Mouse (Mus musculus): Measurements from ENCODE around the gene Large1.
"Not testable (repeated sequence)": the region's sequence is repeated elsewhere in the genome, so short reads cannot be mapped to it uniquely, and the experiment has no call there.

The Large1 gene

DNA sequence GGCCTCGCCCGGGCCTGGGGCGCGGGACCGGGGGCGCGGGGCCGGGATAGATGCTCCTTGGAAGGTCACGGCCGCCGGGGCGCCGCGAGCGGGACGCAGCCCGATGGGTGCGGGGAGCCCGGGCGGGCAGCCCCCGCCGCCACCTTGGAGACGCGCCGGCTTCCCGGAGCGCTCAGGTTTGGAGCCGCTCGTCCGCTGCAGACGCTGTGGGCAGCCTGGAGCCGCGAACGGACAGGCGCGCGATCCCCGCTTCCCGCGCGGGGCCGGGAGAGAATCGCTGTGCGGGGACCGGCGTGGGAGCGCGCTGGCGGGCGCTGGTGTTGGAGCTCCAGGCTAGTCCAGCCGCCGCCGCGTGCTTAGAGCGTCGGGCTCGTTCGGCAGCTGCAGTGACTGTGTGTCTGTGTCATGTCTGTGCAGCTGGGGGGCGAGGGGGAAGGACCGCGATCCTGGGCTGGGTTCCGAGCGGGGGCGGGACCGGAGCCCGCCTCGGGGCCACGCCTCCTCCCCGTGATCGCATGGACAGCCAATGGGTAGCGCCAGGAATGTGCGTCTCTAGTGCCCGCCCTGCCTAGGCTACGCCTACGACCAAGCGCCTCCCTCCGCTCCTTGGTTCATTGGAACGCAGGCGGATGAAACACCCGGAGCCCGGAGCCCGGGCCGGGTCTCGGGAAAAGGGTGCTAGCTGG, at the start of gene Large1:
Gene Large1 (minus strand): TSS at position 433 of the 686 bp plus-strand sequence.
- DNase-seq (ENCODE audit: low spot score), result peak; percentile 98

DNA sequence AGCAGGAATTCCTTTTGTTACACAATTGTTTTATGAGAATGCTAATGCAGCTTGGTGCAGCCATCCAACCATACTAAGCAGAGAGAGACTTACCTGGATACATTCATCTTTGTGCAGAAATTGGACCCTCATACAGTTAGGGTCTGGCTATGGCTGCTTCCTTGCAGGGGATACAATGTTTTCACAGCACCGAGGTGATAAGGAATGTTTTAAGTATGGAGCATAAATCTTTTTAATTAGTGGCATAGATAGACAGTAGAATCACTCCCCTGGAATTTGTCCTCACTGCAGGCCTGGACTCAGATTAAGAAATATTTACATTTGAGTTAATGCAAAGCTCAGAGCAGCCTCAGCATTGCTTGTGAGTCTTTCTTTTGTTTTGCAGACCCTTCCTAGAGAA, 47.0 kb upstream of the Large1 start:
- DNase-seq (ENCODE audit: low spot score), result no peak

DNA sequence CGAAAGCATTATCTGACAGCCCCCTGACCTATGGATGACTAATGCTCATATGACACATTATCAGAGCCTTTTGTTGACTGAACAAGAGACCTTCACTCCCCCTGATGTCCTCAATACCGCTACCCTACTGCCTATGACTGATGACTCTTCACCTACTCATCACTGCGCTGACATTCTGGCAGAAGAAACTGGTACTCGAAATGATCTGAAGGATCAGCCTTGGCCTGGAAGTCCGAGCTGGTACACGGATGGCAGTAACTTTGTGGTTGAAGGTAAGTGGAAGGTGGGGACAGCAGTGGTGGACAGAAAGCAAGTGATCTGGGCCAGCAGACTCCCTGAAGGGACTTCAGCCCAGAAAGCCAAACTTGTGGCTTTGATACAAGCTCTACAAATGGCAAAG, 19.7 kb upstream of the Large1 start:
- not testable (repeated sequence) for DNase-seq (ENCODE audit: low spot score)

DNA sequence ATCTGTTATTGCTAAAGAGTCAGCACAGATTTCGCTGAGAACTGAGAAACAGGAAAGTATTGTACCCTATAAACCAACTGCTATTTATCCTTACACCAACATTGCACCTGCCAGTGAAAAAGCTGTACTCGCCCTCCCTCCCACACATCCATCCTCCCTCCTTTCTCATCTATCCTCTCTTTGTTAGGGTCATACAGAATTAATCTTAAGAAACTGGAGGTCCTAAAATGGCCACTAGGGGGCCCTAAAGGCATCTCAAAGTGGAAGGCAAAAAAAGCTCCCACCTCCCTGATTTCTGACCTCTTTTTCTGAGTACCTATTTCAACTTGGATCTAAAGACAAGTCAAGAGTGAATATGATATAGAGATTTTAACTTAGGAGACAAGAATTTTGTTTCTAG, 2.6 kb upstream of the Large1 start:
- peak; percentile 86 for DNase-seq (ENCODE audit: low spot score)

DNA sequence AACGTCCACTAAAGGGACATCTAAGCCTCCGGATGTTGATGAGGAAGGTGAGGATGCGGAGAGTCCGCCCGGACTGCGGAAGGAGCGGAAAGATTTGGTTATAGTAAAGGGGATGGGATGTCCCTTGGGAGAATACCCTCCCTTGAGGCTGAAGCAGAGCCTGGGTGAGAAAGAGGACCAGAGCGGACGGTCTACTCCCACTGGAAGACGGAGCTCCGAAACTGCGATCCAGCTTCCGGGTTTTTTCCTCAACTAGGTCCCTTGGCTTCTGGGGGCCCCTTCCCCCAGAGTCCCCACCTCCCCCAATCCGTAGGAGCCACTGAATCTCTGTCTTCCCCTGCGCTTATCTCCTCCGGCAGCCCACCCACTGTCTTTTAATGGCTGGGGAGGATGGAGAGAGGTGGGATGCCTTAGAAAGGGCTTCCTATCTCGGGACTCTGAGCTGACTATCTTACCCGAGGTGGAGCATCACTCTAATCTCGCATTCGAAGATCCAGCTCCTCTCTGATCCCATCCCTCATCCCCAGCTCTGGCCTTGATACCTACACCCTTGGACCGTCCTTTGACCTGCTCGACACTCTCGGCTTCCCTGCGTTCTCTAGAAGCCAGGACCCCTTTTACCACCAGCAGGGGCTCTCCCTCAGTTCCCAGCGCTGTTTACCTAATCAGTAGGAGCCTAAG, 1.0 kb upstream of the Large1 start:
- peak; percentile 83 for DNase-seq (ENCODE audit: low spot score)

DNA sequence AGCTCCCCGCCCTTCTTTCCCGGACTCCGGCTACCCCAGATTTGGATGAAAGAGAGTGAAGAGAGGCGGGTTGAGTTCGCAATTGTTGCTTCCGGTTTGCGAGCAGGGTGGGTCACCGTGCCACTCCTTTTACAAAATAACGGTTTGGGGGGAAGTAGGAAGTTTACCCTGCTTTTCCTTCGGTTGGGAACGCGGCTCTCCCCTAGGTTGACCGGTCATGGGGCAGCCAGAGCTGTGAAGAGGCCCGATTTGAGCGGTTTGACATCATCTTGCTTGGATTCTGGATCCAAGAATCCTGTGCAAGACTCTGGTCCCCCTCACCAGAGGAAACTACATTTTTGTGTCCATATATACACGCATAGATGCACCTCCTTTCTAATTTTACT, 447 bp upstream of the Large1 start:
- no peak for DNase-seq (ENCODE audit: low spot score)

DNA sequence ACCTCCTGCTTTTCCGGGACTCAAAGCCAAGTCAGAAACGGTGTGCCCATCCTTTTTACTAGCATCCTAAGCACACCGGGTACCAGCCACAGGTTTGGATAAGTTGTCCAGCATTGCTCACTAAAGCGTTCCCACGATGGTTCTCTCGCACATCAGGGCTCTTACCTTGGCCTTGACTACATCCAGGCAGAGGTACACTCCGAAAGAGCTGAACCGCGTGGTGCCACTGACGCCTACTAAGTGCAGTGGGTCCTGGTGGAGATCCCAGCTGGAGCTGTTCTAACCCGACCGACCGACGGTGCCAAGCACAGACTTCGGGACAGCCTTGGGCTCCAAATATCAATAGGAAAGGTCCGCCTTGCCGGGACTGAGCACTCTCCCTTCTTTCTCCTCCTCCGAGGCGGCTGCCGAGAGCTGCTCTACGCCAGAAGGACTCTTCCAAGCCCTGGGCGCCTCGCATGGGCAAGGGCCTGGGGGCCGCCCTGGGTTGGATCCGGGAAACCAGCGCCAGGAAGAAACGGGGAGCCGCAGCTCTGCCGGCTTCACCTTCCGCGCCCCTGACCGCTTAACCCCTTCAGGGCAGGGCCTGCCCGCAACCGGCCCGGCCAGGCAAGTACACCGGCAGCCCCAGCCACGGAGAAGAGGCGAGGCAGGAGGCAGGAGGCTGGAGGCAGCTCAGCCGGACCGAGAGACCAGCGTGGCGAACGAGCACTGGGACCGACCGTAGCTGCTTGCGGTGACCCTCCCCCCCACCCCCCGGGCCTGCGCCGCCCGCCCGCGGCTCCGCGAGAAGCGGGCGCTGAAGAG, 836 bp downstream of the Large1 start:
- peak; percentile 64 for DNase-seq (ENCODE audit: low spot score)

DNA sequence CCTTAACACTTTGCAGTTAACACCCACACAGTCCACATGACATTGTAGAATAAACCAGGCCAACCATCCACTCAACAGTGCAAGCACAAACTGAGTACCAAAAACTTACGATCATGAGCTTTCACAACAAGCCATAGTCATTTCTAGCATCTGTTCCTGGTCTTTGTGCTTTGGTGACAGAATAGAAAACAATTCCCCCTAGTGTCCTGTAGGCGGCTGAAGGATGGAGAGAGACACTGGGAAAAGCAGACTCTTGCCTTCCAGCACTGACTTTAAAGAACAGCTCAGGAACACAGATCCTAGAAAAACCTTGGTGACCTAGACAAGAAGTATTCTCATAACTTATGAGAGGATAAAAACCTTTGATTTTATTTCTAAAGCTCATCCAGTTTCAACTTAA, 3.0 kb downstream of the Large1 start:
- peak; percentile 74 for DNase-seq (ENCODE audit: low spot score)

DNA sequence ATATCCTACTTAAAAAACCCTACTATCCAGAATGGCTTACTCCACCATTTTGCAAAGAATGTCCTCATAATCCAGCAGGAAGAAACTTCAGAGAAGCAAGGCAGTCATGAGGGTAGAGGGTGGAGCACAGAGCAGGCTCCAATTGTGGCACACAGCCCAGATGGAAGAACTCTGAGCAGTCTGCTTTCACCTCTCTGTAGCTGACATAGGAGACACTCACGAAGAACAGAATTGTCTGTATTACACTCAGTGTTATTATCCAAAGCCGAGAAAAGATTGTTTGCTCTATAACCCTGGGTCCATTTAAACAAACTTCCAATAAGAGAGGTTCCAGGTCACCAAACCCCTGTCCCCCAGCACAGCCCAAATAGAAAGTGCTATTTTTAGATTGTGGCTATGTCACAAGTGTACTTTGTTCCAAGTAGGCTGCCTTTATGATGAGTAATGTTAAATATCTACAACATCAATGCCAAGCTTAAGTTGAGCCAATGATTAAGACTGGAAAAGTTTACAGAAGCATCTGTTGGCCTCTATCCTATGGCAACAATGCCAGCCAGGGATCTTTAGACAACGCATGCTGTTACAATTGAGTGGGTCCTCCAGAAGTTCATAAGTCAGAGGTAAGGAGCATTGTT, 10.5 kb downstream of the Large1 start:
- no peak for DNase-seq (ENCODE audit: low spot score)

DNA sequence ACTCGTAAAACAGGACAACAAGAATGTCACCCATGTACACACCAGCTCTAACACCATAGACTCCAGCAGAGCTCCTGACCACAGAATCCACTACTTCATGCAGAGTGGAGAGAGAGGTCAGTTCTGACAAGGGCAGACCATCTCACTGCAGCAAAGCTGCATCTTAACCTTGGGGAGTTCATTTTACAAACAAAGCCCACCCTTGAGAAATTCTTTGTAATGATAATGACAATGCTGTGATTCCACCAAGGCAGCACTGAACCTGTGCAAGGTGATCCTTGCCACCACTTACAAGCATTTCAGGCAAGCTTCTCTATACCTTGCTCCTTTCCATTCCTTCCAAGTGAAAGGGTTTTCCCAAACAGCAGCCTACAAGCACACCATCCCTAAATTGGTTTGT, 16.5 kb downstream of the Large1 start:
- DNase-seq (ENCODE audit: low spot score), result no peak

DNA sequence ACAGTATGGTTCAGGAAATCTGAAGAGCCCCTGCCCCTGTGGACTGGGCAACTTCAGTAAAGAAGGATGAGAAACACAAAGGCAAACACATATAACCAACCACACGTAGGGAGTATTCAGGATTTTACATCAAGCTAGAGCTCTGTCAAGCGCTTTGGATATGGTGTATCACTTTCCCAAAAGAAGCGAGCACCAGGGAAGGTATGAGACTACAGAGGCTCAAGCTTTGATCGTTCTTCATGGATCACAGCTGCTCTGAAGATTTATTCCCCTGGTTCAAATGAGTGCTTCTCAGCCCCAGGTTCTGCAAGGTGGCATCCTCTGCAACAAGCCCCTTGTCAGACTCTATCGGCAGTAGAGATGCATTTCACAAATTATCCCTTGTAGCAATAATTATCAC, 24.2 kb downstream of the Large1 start:
- DNase-seq (ENCODE audit: low spot score), result no peak

DNA sequence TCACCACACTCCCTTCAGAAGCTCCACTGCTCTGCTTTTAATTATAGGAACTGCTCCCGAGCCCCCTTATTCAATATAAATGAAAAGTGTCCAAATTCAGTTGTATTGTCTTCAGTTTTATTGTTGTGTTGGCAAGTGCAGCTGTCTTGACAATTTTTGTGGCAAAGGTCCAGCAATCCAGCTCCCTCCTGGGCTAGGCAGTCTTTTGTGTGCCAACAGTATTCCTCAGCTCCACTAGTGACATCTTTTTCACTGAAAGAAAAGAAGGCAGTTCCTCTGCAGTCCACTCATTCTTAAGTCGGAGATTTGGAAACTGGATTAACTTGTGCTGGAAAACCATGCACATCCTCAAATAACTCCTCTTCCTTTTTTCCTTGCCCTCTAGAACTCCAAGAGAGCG, 25.3 kb downstream of the Large1 start:
- no peak for DNase-seq (ENCODE audit: low spot score)

DNA sequence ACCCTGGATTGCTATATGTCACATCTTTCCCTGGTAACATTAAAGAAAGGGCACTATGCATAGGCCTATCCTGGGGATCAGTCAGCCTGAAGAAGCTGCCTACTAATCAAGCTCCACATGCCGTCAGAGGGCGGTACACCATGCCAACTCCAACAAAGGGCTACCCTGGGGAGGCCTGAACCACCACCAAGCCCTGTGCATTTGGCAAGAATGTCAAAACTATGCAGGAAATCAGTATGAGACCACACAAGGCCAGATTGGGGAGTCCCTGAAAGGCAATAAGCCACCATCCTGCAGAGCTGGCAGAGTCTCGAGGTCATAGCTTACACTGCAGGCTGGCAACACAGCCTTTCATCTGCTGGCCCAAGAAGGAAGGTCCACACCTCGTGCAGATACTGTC, 28.7 kb downstream of the Large1 start:
- DNase-seq (ENCODE audit: low spot score), result no peak

DNA sequence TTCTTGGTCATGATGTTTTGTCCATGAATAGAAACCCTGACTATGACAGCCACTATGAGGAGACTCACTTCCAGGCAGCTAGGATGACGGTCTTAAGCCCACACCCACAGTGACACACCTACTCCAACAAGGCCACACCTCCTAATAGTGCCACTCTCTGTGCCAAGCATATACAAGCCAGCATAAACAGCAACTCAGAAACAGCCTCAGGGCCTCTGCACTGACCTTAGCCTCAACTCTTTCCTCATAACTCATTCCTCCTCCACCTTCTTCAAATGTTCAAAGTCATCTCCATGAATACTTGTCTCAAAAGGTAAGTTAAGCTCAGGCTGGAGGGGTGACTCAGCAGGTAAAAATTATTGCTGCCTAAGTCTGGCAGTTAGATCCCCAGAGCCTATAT, 29.7 kb downstream of the Large1 start:
- DNase-seq (ENCODE audit: low spot score), result no peak

DNA sequence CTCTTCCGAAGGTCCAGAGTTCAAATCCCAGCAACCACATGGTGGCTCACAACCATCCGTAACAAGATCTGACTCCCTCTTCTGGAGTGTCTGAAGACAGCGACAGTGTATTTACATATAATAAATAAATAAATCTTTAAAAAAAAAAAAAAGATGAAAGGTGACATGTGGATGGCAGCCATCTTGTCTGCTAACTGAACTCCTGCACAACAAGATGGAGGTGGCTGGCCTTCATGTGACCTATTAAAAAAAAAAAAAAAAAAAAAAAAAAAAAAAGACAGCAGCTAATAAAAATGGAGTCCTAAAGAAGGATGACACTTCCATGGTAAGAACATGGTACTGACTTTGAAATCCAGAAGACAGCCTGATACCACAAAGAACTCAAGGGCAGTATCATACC, 33.8 kb downstream of the Large1 start:
- not testable (repeated sequence) for DNase-seq (ENCODE audit: low spot score)

DNA sequence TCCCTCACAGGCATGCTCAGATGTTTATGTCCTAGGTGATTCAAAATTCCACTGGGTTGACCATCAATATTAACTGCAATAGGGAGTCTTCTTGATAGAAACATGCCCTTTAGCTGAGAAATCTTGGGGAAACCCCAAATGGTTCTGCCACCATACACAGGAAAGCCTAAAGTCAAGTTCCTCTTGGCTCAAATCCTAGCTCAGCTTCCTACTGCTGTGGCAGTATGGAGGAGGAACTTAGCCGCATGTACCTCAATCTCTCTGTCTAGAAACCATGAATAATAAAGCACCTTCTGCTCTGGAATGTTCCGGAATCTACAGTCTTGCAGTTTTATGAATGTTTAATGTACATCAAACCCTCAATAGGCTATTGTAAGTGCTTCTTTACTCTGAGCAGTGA, 39.4 kb downstream of the Large1 start:
- no peak for DNase-seq (ENCODE audit: low spot score)

DNA sequence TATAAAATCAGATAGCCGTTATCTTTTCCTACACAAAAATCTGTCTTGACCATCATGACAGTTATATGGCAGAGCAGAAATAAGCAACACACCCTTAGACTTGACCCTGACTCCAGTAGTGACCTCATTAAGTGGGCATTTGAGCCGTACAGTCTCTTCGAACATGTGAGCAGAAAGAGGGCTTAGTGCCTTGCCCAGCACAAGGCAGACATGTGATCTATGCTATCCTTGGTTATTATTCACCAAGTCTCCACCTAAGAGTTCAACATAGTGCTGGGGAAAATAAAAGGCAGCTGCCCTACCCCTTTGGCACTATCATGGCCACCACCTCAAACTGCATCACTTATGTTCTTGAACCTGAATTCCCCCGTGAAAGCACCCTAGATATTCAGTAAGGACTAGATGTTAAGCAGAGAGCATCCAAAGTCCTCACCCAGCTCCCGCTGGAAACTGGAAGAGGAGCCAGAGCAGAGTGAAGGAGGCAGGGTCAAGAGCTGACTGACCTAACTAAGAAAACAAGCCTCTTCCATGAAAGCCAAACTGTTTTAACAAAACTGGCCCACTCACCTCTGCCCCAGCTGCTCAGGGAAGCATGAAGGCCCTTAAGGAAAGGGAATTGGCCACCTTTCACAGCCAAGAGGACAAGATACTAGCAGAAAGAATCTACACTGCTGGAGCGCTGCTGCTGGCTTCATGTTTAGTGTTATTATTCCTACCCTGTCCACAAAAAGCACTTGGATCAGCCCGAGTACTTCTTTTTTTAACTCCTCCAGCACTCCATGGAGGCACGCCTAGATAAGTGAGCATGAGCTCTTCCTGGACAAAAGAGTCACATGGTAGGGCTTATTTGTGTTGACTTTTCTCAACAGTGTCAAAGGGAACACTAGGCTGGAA, 40.4 kb downstream of the Large1 start:
- no peak for DNase-seq (ENCODE audit: low spot score)

DNA sequence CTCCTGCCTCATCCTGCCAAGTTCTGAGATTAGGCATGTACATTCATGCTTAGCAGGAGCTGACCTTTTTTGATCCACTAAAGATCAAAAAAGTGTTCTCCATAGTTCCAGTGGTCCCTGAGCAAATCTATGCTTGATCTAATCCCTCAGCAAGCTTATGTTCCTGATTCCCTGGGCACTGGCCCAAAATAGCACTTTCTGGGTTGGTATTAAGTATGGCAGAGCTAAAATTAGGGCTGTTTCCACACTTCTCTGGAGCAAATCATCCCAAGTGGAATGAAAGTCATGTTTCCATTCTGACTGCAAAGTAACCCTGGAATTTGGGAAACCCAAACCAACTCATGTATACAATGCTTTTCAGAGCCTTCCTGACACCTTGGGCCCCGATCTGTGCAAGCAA, 42.9 kb downstream of the Large1 start:
- DNase-seq (ENCODE audit: low spot score), result no peak

DNA sequence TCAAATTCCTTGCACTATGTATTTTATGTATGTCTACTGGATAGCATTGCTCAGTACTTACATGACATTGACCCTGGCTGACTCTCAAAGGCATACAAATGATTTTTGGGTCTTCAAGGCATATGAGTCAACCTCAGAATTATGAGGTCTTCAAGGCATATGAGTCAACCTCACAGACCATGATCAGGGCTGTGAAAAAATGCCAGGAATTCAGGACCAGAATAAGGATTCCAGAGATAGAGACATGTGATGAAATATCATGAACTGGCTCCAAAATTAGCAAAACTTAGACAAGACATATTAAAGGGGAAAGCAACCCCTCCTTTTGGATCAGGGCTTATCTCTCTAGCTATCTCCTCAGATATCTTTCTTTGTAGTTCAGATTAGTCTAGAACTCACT, 43.3 kb downstream of the Large1 start:
- no peak for DNase-seq (ENCODE audit: low spot score)

DNA sequence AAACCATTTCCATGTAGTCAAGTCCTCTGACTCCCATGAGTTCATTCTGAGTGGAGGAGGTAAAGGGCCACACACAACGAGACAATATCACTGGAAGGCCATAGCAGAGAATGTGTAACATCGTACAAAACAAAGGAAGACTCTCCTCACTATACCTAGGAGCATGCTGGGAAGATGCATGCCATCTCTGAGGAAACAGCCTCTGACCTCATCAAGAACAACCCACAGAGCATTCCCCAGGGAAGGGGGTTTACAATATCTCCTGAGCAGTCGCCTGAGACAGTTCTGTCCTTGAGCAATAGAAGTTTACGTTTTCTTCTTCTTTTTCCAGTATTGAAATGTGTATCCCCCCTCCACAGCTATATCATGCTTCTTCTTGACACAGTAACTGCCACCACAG, 49.4 kb downstream of the Large1 start:
- DNase-seq (ENCODE audit: low spot score), result no peak

DNA sequence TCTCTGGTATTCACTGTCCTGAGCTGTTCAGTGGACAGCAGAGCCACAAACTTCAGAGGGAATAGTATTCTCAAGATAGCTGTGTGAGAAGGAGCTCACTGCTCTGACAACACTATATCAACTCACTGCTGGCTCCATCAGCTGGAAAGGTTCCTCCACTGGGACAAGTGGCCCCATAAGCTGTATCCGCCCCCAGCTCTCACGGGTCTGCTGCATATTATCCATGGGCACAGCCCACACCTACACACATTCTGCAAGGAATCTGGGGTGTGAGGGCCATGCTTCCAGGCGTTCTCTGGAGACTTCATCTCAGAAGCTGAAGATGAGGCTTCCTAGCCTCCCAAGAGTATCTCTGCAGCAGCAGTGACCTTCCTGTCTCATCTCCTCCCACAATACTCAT, 50.4 kb downstream of the Large1 start:
- no peak for DNase-seq (ENCODE audit: low spot score)

DNA sequence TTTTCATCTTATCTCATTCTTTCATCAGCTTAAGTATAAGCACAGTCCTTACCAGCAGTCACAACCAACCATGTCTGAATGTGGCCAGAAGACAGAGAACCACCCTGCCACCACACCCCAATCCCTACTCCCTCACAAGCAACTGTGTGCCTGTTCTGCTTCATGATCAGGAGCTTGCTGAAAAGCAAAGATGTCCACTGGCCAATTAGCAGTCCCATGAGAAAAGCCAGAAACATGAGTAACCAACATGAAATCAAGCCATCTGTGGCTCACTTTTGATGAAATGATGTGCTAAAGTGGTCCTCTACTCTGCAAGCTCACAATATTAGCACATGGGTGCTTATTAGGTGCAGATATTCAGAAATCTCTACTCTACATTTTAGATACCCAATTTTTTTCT, 57.8 kb downstream of the Large1 start:
- DNase-seq (ENCODE audit: low spot score), result no peak

Data from retina, embryonic 14.5 days (tissue).